Mouse (Mus musculus) liver, embryonic 12.5 days (tissue): ENCODE data around the gene Txndc8. TPM values are rescaled to one million over a fixed set of nuclear protein-coding genes. Genes with fewer than 3 reads are reported as not detected.

Source experiments
- polyA plus RNA-seq: library from polyadenylated mRNA; unstranded; fragments of >200 nt; fragmentation: Nextera tagmentation; extraction: Ambion mirVana; gene quantifications from 2 replicates; pipeline ENCODE4 v1.2.1, GENCODE M21; 2016

The Txndc8 gene
- polyA plus RNA-seq, 1 experiment from 2014 or later, result not detected

Other genes with a start within 250 kb of the Txndc8 start
- 0.39 and 0.51 TPM in 2 replicates for gene D630039A03Rik, start 92.8 kb downstream of the Txndc8 start, polyA plus RNA-seq
- gene Txn1, start 52.7 kb downstream of the Txndc8 start, polyA plus RNA-seq, result 278 and 288 TPM in 2 replicates
- gene Svep1, start 197.7 kb upstream of the Txndc8 start, polyA plus RNA-seq, result 0.69 and 0.72 TPM in 2 replicates